Mouse (Mus musculus) hindbrain, embryonic 13.5 days (tissue): Measurements from ENCODE around the gene Pak4. TPM values are rescaled to one million over a fixed set of nuclear protein-coding genes. Genes with fewer than 3 reads are reported as not detected.
A peak's percentile ranks its signal among the peaks of the same experiment; 100 is the strongest.

Source experiments
- ATAC-seq: fragments of 200-750 bp; cut with Nextera tagmentation; 2 replicates; pipeline ENCODE4 v1.8.0; 2017; ENCODE audit warnings: moderate TSS enrichment; ENCODE audit not compliant: low FRiP score
- H3K27ac ChIP-seq: fragments of 300-500 bp; sonication (generic); 2 replicates; pipeline ENCODE4 v1.5.1; 2015; ENCODE audit warnings: inconsistent platforms, mild to moderate bottlenecking, moderate library complexity
- H3K27me3 ChIP-seq: fragments of 300-500 bp; sonication (generic); 2 replicates; pipeline ENCODE4 v1.6.1; 2015; ENCODE audit warnings: mild to moderate bottlenecking, inconsistent platforms
- H3K36me3 ChIP-seq: fragments of 300-500 bp; sonication (generic); 2 replicates; pipeline ENCODE4 v1.6.1; 2015; ENCODE audit warnings: mild to moderate bottlenecking, inconsistent platforms
- H3K4me1 ChIP-seq: fragments of 300-500 bp; sonication (generic); replicated peaks from 2 replicates; pipeline ENCODE4 v1.6.1; 2015; ENCODE audit warnings: inconsistent platforms
- H3K4me2 ChIP-seq: fragments of 300-500 bp; sonication (generic); 2 replicates; pipeline ENCODE4 v1.6.1; 2015; ENCODE audit warnings: inconsistent platforms, mild to moderate bottlenecking, moderate library complexity
- H3K4me3 ChIP-seq: fragments of 300-500 bp; sonication (generic); 2 replicates; pipeline ENCODE4 v1.5.1; 2015; ENCODE audit warnings: mild to moderate bottlenecking, inconsistent platforms
- H3K9ac ChIP-seq: fragments of 300-500 bp; sonication (generic); 2 replicates; pipeline ENCODE4 v1.6.1; 2015; ENCODE audit warnings: mild to moderate bottlenecking, inconsistent platforms
- H3K9me3 ChIP-seq: fragments of 300-500 bp; sonication (generic); 2 replicates; pipeline ENCODE4 v1.6.1; 2016; ENCODE audit warnings: inconsistent platforms
- WGBS: fragments of 180-500 bp; shearing (Covaris S2); methylation state at CpG from one replicate; pipeline ENCODE4 v1.1.7; 2015; 5-methylcytosine and 5-hydroxymethylcytosine counted together
- polyA plus RNA-seq: library from polyadenylated mRNA; unstranded; fragments of >200 nt; fragmentation: Nextera tagmentation; extraction: Ambion mirVana; gene quantifications from 2 replicates; pipeline ENCODE4 v1.2.1, GENCODE M21; 2015

The Pak4 gene
- polyA plus RNA-seq, 1 experiment from 2014 or later, result 22.1 TPM

GRCm38 (mm10) chr7:28603136-28603535 lies 5.2 kb upstream of the Pak4 start:
- Histone ChIP-seq H3K4me2 (no peak overlapping the region), H3K27me3 (no peaks in the 10 kb centered on the region), H3K4me1 (0 out of 2 replicates have a peak, but pooled peaks cover 9% of the 10 kb centered on the region), H3K9ac (no peak overlapping the region), H3K27ac (no peak overlapping the region), H3K4me3 (no peak overlapping the region), H3K36me3 (no peaks in the 10 kb centered on the region), H3K9me3 (no peaks in the 10 kb centered on the region)
- ATAC-seq, result no peak
- WGBS, result 76% methylated on average over 5 of the region's 5 CpGs

- Histone ChIP-seq H3K27ac (peak overlapping the region; percentile 59; the same call in 1 of the 2 replicates), H3K9ac (no peak overlapping the region), H3K4me1 (peaks cover 18% of the 10 kb centered on the region), H3K4me2 (peak overlapping the region; percentile 18; the same call in 1 of the 2 replicates), H3K9me3 (no peaks in the 10 kb centered on the region), H3K36me3 (no peaks in the 10 kb centered on the region), H3K27me3 (no peaks in the 10 kb centered on the region), H3K4me3 (no peak overlapping the region)
- no peak for ATAC-seq
- WGBS, result 24% methylated on average over 7 of the region's 7 CpGs
Observed at GRCm38 (mm10) chr7:28601668-28602067, 3.7 kb upstream of the Pak4 start.

GRCm38 (mm10) chr7:28601029-28601428 lies 3.0 kb upstream of the Pak4 start:
- 11% methylated on average over 11 of the region's 11 CpGs for WGBS
- Histone ChIP-seq H3K9ac (no peak overlapping the region), H3K4me3 (no peak overlapping the region), H3K27me3 (no peaks in the 10 kb centered on the region), H3K9me3 (no peaks in the 10 kb centered on the region), H3K36me3 (no peaks in the 10 kb centered on the region), H3K4me1 (peaks cover 24% of the 10 kb centered on the region), H3K27ac (peak overlapping the region; percentile 59), H3K4me2 (no peak overlapping the region)
- no peak for ATAC-seq

GRCm38 (mm10) chr7:28598951-28599350 lies 966 bp upstream of the Pak4 start:
- no peak overlapping the region for H3K4me3 ChIP-seq
- no peak overlapping the region for H3K4me2 ChIP-seq
- no peaks in the 10 kb centered on the region for H3K27me3 ChIP-seq
- H3K9ac ChIP-seq, result no peak overlapping the region
- no peaks in the 10 kb centered on the region for H3K36me3 ChIP-seq
- ATAC-seq, result no peak
- H3K27ac ChIP-seq, result no peak overlapping the region
- 71% methylated on average over 2 of the region's 2 CpGs for WGBS
- peaks cover 45% of the 10 kb centered on the region for H3K4me1 ChIP-seq
- no peaks in the 10 kb centered on the region for H3K9me3 ChIP-seq

GRCm38 (mm10) chr7:28597277-28597570 lies 761 bp downstream of the Pak4 start:
- ATAC-seq, result peak; percentile 8
- no peaks in the 10 kb centered on the region for H3K9me3 ChIP-seq
- H3K9ac ChIP-seq, result peak overlapping the region; percentile 75
- 9% methylated on average over 9 of the region's 9 CpGs for WGBS
- H3K27me3 ChIP-seq, result no peaks in the 10 kb centered on the region
- peak overlapping the region; percentile 89; the same call in 1 of the 2 replicates for H3K27ac ChIP-seq
- H3K36me3 ChIP-seq, result no peaks in the 10 kb centered on the region
- H3K4me2 ChIP-seq, result peak overlapping the region; percentile 76
- peak overlapping the region; percentile 61 for H3K4me3 ChIP-seq
- peaks cover 59% of the 10 kb centered on the region for H3K4me1 ChIP-seq

GRCm38 (mm10) chr7:28596436-28597276 lies 1.3 kb downstream of the Pak4 start:
- peak overlapping the region; percentile 75 for H3K9ac ChIP-seq
- peak overlapping the region; percentile 89; the same call in 1 of the 2 replicates for H3K27ac ChIP-seq
- WGBS, result 34% methylated on average over 20 of the region's 20 CpGs
- H3K27me3 ChIP-seq, result no peaks in the 10 kb centered on the region
- H3K9me3 ChIP-seq, result no peaks in the 10 kb centered on the region
- peak overlapping the region; percentile 76 for H3K4me2 ChIP-seq
- H3K4me3 ChIP-seq, result peak overlapping the region; percentile 61
- no peak for ATAC-seq
- peaks cover 58% of the 10 kb centered on the region for H3K4me1 ChIP-seq
- H3K36me3 ChIP-seq, result no peaks in the 10 kb centered on the region

GRCm38 (mm10) chr7:28595751-28596435 lies 2.1 kb downstream of the Pak4 start:
- Histone ChIP-seq H3K27me3 (no peaks in the 10 kb centered on the region), H3K4me2 (peak overlapping the region; percentile 76), H3K27ac (no peak overlapping the region), H3K4me1 (peaks cover 51% of the 10 kb centered on the region), H3K36me3 (no peaks in the 10 kb centered on the region), H3K9ac (peak overlapping the region; percentile 75), H3K9me3 (no peaks in the 10 kb centered on the region), H3K4me3 (peak overlapping the region; percentile 61; the same call in 1 of the 2 replicates)
- no peak for ATAC-seq
- WGBS, result 76% methylated on average over 8 of the region's 8 CpGs

GRCm38 (mm10) chr7:28593206-28594111 lies 4.5 kb downstream of the Pak4 start:
- H3K4me2 ChIP-seq, result no peak overlapping the region
- H3K4me3 ChIP-seq, result no peak overlapping the region
- no peaks in the 10 kb centered on the region for H3K36me3 ChIP-seq
- H3K4me1 ChIP-seq, result peaks cover 58% of the 10 kb centered on the region
- H3K9ac ChIP-seq, result peak overlapping the region; percentile 39; the same call in 1 of the 2 replicates
- no peak for ATAC-seq
- 47% methylated on average over 14 of the region's 14 CpGs for WGBS
- H3K27me3 ChIP-seq, result no peaks in the 10 kb centered on the region
- no peak overlapping the region for H3K27ac ChIP-seq
- no peaks in the 10 kb centered on the region for H3K9me3 ChIP-seq

GRCm38 (mm10) chr7:28591862-28592261 lies 6.1 kb downstream of the Pak4 start:
- peaks cover 66% of the 10 kb centered on the region for H3K4me1 ChIP-seq
- no peak overlapping the region for H3K9ac ChIP-seq
- H3K9me3 ChIP-seq, result no peaks in the 10 kb centered on the region
- H3K36me3 ChIP-seq, result no peaks in the 10 kb centered on the region
- H3K4me3 ChIP-seq, result no peak overlapping the region
- 93% methylated on average over 1 of the region's 1 CpGs for WGBS
- no peaks in the 10 kb centered on the region for H3K27me3 ChIP-seq
- no peak overlapping the region for H3K27ac ChIP-seq
- H3K4me2 ChIP-seq, result no peak overlapping the region
- ATAC-seq, result no peak

GRCm38 (mm10) chr7:28587644-28588043 lies 10.3 kb downstream of the Pak4 start:
- H3K27me3 ChIP-seq, result no peaks in the 10 kb centered on the region
- ATAC-seq, result no peak
- H3K4me3 ChIP-seq, result no peak overlapping the region
- no peaks in the 10 kb centered on the region for H3K36me3 ChIP-seq
- H3K9ac ChIP-seq, result no peak overlapping the region
- H3K4me2 ChIP-seq, result no peak overlapping the region
- H3K27ac ChIP-seq, result no peak overlapping the region
- no peaks in the 10 kb centered on the region for H3K9me3 ChIP-seq
- peaks cover 62% of the 10 kb centered on the region for H3K4me1 ChIP-seq

GRCm38 (mm10) chr7:28586663-28587411 lies 11.1 kb downstream of the Pak4 start:
- Histone ChIP-seq H3K9me3 (no peaks in the 10 kb centered on the region), H3K9ac (peak overlapping the region; percentile 36; the same call in 1 of the 2 replicates), H3K4me3 (no peak overlapping the region), H3K4me2 (no peak overlapping the region), H3K4me1 (peaks cover 64% of the 10 kb centered on the region), H3K27me3 (no peaks in the 10 kb centered on the region), H3K27ac (peak overlapping the region; percentile 35; the same call in 1 of the 2 replicates), H3K36me3 (no peaks in the 10 kb centered on the region)
- ATAC-seq, result no peak; the same call in 1 of the 2 replicates
- WGBS, result 60% methylated on average over 6 of the region's 6 CpGs
